In genomic region chr3:120477934-120478333, GRCm38 (mm10) we compare ENCODE assay signal across 27 mouse cellular contexts.
"Had no signal": no experiment of that assay in that cellular context is flagged by ENCODE, and none has a peak within 500 bp of the region (broad histone marks: within the 10 kb centered on the region; RNA-seq: fewer than 3 reads in every experiment).

No protein-coding gene starts in this region.

- ATAC-seq: hindbrain, embryonic 16.5 days; inflammation-experienced regulatory T-cells, adult 6 months; intestine, embryonic 15.5 days; intestine, postnatal 0 days; liver, embryonic 12.5 days had no signal

- H3K36me3 ChIP-seq: heart, embryonic 10.5 days; heart, embryonic 12.5 days; hindbrain, embryonic 10.5 days; hindbrain, embryonic 12.5 days; intestine, embryonic 15.5 days; limb, embryonic 13.5 days; limb, embryonic 15.5 days; liver, embryonic 12.5 days had no signal

- DNase-seq: gastrocnemius, adult 2 months; gastrocnemius, postnatal 10 days; gastrocnemius, postnatal 25 days; heart, adult 18-20 months; heart, postnatal 10 days; heart, postnatal 4 days; kidney, adult 18-20 months; kidney, adult 8-10 months; kidney, postnatal 10 days; kidney, postnatal 25 days; kidney, postnatal 4 days; layer of hippocampus, postnatal 36 days; left cerebral cortex, postnatal 4 days had no signal

- H3K4me3 ChIP-seq: gastrocnemius, adult 2 months; heart, embryonic 10.5 days; heart, embryonic 12.5 days; hindbrain, embryonic 10.5 days; hindbrain, embryonic 12.5 days; intestine, embryonic 15.5 days; layer of hippocampus, adult 2 months; limb, embryonic 13.5 days; limb, embryonic 15.5 days; liver, embryonic 12.5 days had no signal

- H3K9ac ChIP-seq: heart, embryonic 12.5 days; hindbrain, embryonic 12.5 days; hindbrain, embryonic 14.5 days; intestine, embryonic 15.5 days; limb, embryonic 13.5 days; limb, embryonic 15.5 days; liver, embryonic 12.5 days; liver, embryonic 14.5 days had no signal

- H3K4me2 ChIP-seq: heart, embryonic 12.5 days; hindbrain, embryonic 12.5 days; hindbrain, embryonic 14.5 days; intestine, embryonic 15.5 days; limb, embryonic 13.5 days; limb, embryonic 15.5 days; liver, embryonic 12.5 days had no signal

- H3K4me1 ChIP-seq: heart, embryonic 10.5 days; intestine, embryonic 15.5 days; limb, embryonic 15.5 days; liver, embryonic 12.5 days had no signal

- H3K9me3 ChIP-seq: heart, embryonic 10.5 days; heart, embryonic 12.5 days; hindbrain, embryonic 10.5 days; hindbrain, embryonic 12.5 days; intestine, embryonic 15.5 days; limb, embryonic 13.5 days; limb, embryonic 15.5 days; liver, embryonic 12.5 days had no signal

- H3K27ac ChIP-seq: gastrocnemius, adult 2 months; heart, embryonic 10.5 days; hindbrain, embryonic 10.5 days; hindbrain, embryonic 12.5 days; hindbrain, embryonic 14.5 days; intestine, embryonic 15.5 days; layer of hippocampus, adult 2 months; limb, embryonic 13.5 days; limb, embryonic 15.5 days; liver, embryonic 12.5 days; liver, embryonic 14.5 days had no signal

- H3K27me3 ChIP-seq: heart, embryonic 12.5 days; hindbrain, embryonic 12.5 days; intestine, embryonic 15.5 days; limb, embryonic 13.5 days; limb, embryonic 15.5 days; liver, embryonic 12.5 days had no signal
